Mouse (Mus musculus) midbrain, postnatal 0 days (tissue): ENCODE measurements at regions not wholly inside any gene's neighbourhood (a gene's known extent, or its start where the extent isn't known, plus 50 kb on each side); places are given as distances from the start of the nearest gene placed in this dataset.

Experiments used
- ATAC-seq: fragments of 200-750 bp; cut with Nextera tagmentation; 2 replicates; pipeline ENCODE4 v1.8.0; 2017; ENCODE audit warnings: moderate number of reproducible peaks, mild to moderate bottlenecking, moderate TSS enrichment, moderate library complexity; ENCODE audit not compliant: low FRiP score
- DNase-seq: peaks from one replicate; pipeline ENCODE4 v3.0.0-alpha.2; 2015; ENCODE audit warnings: low spot score
- H3K27ac ChIP-seq: fragments of 300-500 bp; sonication (generic); 2 replicates; pipeline ENCODE4 v1.5.1; 2014; ENCODE audit warnings: low read depth, mild to moderate bottlenecking, low read length, mixed read lengths
- H3K27me3 ChIP-seq: fragments of 300-500 bp; sonication (generic); 2 replicates; pipeline ENCODE4 v1.6.1; 2014; ENCODE audit warnings: low read length, control low read depth, mixed read lengths; ENCODE audit not compliant: insufficient read depth
- H3K36me3 ChIP-seq: fragments of 300-500 bp; sonication (generic); 2 replicates; pipeline ENCODE4 v1.6.1; 2014; ENCODE audit warnings: low read length, control low read depth, mixed read lengths; ENCODE audit not compliant: insufficient read depth
- H3K4me1 ChIP-seq: fragments of 300-500 bp; sonication (generic); 2 replicates; pipeline ENCODE4 v1.6.1; 2014; ENCODE audit warnings: mild to moderate bottlenecking, control low read depth, antibody characterized with exemption, low read length, mixed read lengths; ENCODE audit not compliant: insufficient read depth
- H3K4me2 ChIP-seq: fragments of 300-500 bp; sonication (generic); 2 replicates; pipeline ENCODE4 v1.6.1; 2014; ENCODE audit warnings: low read depth, mild to moderate bottlenecking, low read length, mixed read lengths; ENCODE audit not compliant: poor library complexity, severe bottlenecking
- H3K4me3 ChIP-seq: fragments of 300-500 bp; sonication (generic); 2 replicates; pipeline ENCODE4 v1.5.1; 2014; ENCODE audit warnings: low read depth, mild to moderate bottlenecking, low read length, moderate library complexity
- H3K9ac ChIP-seq: fragments of 300-500 bp; sonication (generic); replicated peaks from 2 replicates; pipeline ENCODE4 v1.6.1; 2014; ENCODE audit warnings: mild to moderate bottlenecking, low read length, moderate library complexity, mixed read lengths; ENCODE audit not compliant: poor library complexity, severe bottlenecking
- H3K9me3 ChIP-seq: fragments of 300-500 bp; sonication (generic); 2 replicates; pipeline ENCODE4 v1.6.1; 2016; ENCODE audit warnings: low read length, control low read depth
- CTCF ChIP-seq: IDR thresholded peaks from 2 replicates; pipeline ENCODE4 v1.5.1; 2016; ENCODE audit warnings: antibody characterized with exemption, mild to moderate bottlenecking
- WGBS: fragments of 180-500 bp; shearing (Covaris S2); extraction: QIAGEN DNeasy Blood & Tissue Kit; methylation state at CpG from one replicate; pipeline ENCODE4 v1.1.7; 2014; 5-methylcytosine and 5-hydroxymethylcytosine counted together

DNA sequence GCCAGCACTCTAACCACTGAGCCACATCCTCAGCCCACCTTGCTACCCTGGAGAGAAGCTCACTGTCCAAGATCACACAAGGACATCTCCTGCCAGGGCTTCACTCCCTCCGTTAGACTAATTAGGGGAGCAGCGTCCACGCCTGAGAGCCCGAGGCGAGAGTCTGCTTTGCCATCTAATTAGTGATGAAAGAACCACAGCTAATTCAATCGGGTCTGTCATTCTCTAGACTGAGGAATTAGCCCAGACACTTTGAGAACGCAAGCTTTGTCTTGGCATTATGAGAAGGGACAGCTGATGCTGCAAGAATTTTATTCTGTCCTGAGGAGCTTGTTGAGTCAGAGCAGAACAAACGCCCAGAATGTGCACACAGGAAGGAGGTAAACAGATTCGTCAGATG, 200.5 kb upstream of the Zc3h12c start:
- 0 out of 2 replicates have a peak, but pooled peaks cover 2% of the 10 kb centered on the region for H3K4me1 ChIP-seq
- no peaks in the 10 kb centered on the region for H3K27me3 ChIP-seq
- no peaks in the 10 kb centered on the region for H3K9me3 ChIP-seq
- DNase-seq (peak; percentile 59), ATAC-seq (0 out of 2 replicates have a peak, but pooled peaks have one; percentile 20)
- no peaks in the 10 kb centered on the region for H3K36me3 ChIP-seq
- no peak overlapping the region for H3K4me2 ChIP-seq
- H3K9ac ChIP-seq, result no peak overlapping the region
- WGBS, result 14% methylated on average over 9 of the region's 9 CpGs
- TF ChIP-seq CTCF, result no peak
- no peak overlapping the region for H3K4me3 ChIP-seq
- no peak overlapping the region for H3K27ac ChIP-seq

- H3K27me3 ChIP-seq, result no peaks in the 10 kb centered on the region
- H3K4me2 ChIP-seq, result no peak overlapping the region
- H3K4me1 ChIP-seq, result 0 out of 2 replicates have a peak, but pooled peaks cover 2% of the 10 kb centered on the region
- ATAC-seq, result no peak
- H3K9me3 ChIP-seq, result no peaks in the 10 kb centered on the region
- no peak overlapping the region for H3K27ac ChIP-seq
- no peak overlapping the region for H3K4me3 ChIP-seq
- no peak for DNase-seq
- TF ChIP-seq CTCF, result no peak
- 80% methylated on average over 3 of the region's 3 CpGs for WGBS
- H3K9ac ChIP-seq, result no peak overlapping the region
- H3K36me3 ChIP-seq, result no peaks in the 10 kb centered on the region
Observed at GRCm38 (mm10) chr9:52368080-52368479, 199.7 kb upstream of the Zc3h12c start.

DNA sequence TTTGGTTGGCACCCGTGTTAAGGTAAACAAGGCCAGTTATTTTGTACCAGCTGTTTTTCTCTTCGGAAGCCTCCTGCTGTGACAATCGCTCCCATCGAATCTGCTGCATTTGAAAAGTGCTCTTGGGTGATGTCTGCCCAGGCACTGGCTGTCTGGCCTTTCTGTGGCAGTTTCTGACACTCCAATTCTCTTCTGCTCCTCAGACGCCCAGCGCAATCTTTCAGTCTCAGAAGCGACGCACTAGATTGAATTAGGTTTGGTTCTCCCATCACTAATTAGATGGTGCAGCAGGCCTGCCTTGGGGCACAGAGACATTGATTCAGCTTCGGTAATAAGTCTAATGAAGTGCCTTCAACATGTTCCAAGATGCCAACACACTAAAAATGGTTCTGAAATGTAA, 197.7 kb upstream of the Zc3h12c start:
- H3K4me2 ChIP-seq, result no peak overlapping the region
- TF ChIP-seq CTCF, result no peak
- no peaks in the 10 kb centered on the region for H3K9me3 ChIP-seq
- H3K36me3 ChIP-seq, result no peaks in the 10 kb centered on the region
- H3K4me3 ChIP-seq, result no peak overlapping the region
- no peak overlapping the region for H3K9ac ChIP-seq
- no peaks in the 10 kb centered on the region for H3K27me3 ChIP-seq
- DNase-seq (peak; percentile 49), ATAC-seq (no peak)
- 54% methylated on average over 9 of the region's 9 CpGs for WGBS
- H3K27ac ChIP-seq, result no peak overlapping the region
- H3K4me1 ChIP-seq, result 0 out of 2 replicates have a peak, but pooled peaks cover 2% of the 10 kb centered on the region

GRCm38 (mm10) chr9:52361599-52361998, 193.2 kb upstream of the Zc3h12c start:
- no peak for ATAC-seq
- no peak for DNase-seq
- WGBS, result 82% methylated on average over 2 of the region's 2 CpGs
- H3K4me3 ChIP-seq, result no peak overlapping the region
- no peaks in the 10 kb centered on the region for H3K4me1 ChIP-seq
- H3K27me3 ChIP-seq, result no peaks in the 10 kb centered on the region
- H3K36me3 ChIP-seq, result no peaks in the 10 kb centered on the region
- no peak for TF ChIP-seq CTCF
- H3K9me3 ChIP-seq, result no peaks in the 10 kb centered on the region
- no peak overlapping the region for H3K4me2 ChIP-seq
- H3K27ac ChIP-seq, result no peak overlapping the region
- H3K9ac ChIP-seq, result no peak overlapping the region

DNA sequence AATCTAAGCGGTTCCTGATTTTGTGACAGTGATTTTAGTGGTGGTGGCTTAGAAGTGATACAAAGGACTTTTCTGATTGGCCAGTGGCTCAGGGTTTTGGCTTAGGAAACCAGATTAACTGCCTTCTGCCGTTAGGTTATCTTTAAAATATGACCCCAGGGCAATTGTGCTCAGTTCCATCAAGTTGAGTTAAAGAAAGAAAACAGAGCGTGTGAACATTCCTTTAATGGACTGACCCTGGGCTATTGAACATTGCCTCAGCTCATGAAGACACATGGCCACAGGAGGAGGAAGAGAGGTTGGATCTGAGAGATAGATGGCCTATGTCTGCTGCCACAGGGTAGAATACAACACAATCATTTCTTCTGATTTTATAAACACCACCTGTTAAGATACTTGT, 191.0 kb upstream of the Zc3h12c start:
- no peak for TF ChIP-seq CTCF
- no peak overlapping the region for H3K9ac ChIP-seq
- no peaks in the 10 kb centered on the region for H3K27me3 ChIP-seq
- H3K4me1 ChIP-seq, result no peaks in the 10 kb centered on the region
- no peaks in the 10 kb centered on the region for H3K9me3 ChIP-seq
- no peaks in the 10 kb centered on the region for H3K36me3 ChIP-seq
- WGBS, result 65% methylated on average over 3 of the region's 3 CpGs
- H3K27ac ChIP-seq, result no peak overlapping the region
- DNase-seq (no peak), ATAC-seq (no peak)
- H3K4me3 ChIP-seq, result no peak overlapping the region
- H3K4me2 ChIP-seq, result no peak overlapping the region

DNA sequence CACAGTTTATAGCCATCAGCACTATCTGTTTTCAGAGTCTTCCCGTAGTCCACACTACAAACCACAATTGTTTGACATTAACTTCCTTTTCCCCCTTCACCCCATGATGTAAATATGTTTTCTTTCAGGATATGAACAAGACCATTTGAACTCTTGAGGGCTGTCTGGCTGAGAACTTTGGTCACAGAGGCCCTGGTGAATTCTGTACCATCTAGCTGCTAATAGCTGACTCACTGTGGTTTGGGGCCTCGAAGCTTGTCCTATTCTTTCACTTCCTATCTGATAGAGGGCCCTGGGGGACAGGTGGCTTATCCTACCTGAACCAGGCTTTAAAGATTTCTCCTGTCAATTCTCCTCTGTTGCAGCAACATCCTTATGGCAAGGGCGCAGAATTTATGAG, 188.2 kb upstream of the Zc3h12c start:
- TF ChIP-seq CTCF, result no peak
- H3K36me3 ChIP-seq, result no peaks in the 10 kb centered on the region
- no peak overlapping the region for H3K4me3 ChIP-seq
- H3K27me3 ChIP-seq, result no peaks in the 10 kb centered on the region
- H3K9me3 ChIP-seq, result no peaks in the 10 kb centered on the region
- H3K9ac ChIP-seq, result no peak overlapping the region
- no peak for ATAC-seq
- H3K27ac ChIP-seq, result no peak overlapping the region
- 86% methylated on average over 3 of the region's 3 CpGs for WGBS
- no peak for DNase-seq
- H3K4me2 ChIP-seq, result no peak overlapping the region
- H3K4me1 ChIP-seq, result no peaks in the 10 kb centered on the region
